Mouse (Mus musculus): Measurements from ENCODE around the gene Banp.

Banp gene

GRCm38 (mm10) chr8:121980792-121981519 is 31.4 kb downstream of the Banp start:
- no peak for DNase-seq (ENCODE audit: low read depth, low spot score)

DNA sequence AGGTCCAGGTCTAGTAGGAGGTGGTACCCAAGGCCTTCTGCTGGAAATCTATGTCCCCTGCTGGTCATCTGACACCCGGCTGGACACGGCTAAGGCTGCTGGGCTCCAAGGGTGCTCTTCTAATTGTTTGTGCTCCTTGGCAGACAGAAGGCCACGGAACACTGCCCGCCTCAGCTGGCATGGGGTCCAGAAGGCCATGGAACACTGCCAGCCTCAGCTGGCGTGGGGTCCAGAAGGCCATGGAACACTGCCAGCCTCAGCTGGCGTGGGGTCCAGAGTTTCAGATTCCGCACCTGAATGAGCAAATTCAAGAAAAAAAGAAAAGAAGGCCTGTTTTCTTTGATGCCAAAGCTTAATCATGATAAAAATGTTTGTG is 32.0 kb downstream of the Banp start:
- no peak for DNase-seq (ENCODE audit: low read depth, low spot score)

GRCm38 (mm10) chr8:121985673-121986072 is 36.1 kb downstream of the Banp start:
- no peak for DNase-seq (ENCODE audit: low read depth, low spot score)

GRCm38 (mm10) chr8:121987892-121988291 is 38.3 kb downstream of the Banp start:
- no peak for DNase-seq (ENCODE audit: low read depth, low spot score)

GRCm38 (mm10) chr8:121990506-121991255 is 41.1 kb downstream of the Banp start:
- no peak for DNase-seq (ENCODE audit: low read depth, low spot score)

DNA sequence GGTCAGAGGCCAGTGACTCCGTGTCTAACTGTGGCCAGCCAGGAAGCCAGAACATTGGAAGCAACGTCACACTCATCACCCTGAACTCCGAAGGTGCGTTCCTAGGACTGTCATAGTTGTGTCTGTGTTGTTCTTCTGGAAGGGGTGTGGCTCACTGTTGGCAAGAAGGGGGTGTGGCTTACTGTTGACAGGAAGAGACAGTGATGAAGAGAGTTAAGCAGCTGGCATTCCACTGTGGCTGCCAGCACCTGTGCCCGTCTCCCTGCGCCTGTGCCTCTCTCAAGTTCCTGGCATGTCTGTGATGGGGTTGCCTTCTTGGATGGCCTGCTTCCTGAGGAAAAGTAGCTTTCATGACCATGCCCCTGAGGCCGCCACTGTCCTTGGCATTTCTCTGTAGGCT is 42.1 kb downstream of the Banp start:
- DNase-seq (ENCODE audit: low read depth, low spot score), result peak; percentile 75

- DNase-seq (ENCODE audit: low read depth, low spot score), result no peak
Measured at GRCm38 (mm10) chr8:121992911-121993310, 43.4 kb downstream of the Banp start.

- no peak for DNase-seq (ENCODE audit: low read depth, low spot score)
Measured at GRCm38 (mm10) chr8:121995112-121995511, 45.6 kb downstream of the Banp start.

DNA sequence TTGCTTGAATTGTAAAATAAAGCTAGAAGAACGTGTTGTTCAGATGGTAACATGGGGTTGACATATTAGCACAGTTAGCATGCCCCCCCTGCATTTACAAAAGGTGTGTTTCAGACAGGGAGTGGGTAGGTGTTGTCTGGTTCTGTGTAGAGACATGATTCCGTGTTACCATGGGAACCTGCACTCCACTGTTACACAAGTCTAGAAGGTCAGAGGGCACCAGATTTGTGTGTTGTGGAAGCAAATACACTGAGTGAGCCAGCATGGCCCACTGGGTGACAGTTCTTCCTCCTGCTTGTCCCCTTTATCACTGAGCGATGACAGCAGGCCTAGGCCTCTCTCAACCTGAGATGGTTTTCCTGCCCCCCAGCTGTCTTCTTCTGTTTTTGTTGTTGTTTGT is 46.3 kb downstream of the Banp start:
- no peak for DNase-seq (ENCODE audit: low read depth, low spot score)

DNA sequence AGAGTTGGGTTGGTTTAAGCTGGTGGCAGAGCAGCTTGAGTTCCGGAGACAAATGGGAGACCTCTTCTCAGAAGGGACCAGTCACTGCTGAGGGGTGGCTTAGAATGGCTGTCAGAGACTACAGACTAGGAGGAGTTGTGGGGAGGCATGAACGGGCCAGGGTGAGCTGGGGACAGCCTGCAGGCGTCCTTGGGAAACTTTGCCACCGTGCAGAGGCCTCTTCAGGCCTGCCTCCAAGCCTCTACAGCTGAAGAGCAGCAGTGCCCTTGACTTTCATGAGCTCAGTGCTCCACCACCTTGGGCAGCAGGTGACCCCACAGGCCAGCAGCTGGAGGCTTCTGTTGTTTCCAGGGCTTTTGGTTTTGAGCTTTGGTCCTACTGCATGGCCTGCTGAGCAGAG is 49.1 kb downstream of the Banp start:
- no peak for DNase-seq (ENCODE audit: low read depth, low spot score)

- no peak for DNase-seq (ENCODE audit: low read depth, low spot score)
Measured at GRCm38 (mm10) chr8:121999211-121999610, 49.7 kb downstream of the Banp start.

DNA sequence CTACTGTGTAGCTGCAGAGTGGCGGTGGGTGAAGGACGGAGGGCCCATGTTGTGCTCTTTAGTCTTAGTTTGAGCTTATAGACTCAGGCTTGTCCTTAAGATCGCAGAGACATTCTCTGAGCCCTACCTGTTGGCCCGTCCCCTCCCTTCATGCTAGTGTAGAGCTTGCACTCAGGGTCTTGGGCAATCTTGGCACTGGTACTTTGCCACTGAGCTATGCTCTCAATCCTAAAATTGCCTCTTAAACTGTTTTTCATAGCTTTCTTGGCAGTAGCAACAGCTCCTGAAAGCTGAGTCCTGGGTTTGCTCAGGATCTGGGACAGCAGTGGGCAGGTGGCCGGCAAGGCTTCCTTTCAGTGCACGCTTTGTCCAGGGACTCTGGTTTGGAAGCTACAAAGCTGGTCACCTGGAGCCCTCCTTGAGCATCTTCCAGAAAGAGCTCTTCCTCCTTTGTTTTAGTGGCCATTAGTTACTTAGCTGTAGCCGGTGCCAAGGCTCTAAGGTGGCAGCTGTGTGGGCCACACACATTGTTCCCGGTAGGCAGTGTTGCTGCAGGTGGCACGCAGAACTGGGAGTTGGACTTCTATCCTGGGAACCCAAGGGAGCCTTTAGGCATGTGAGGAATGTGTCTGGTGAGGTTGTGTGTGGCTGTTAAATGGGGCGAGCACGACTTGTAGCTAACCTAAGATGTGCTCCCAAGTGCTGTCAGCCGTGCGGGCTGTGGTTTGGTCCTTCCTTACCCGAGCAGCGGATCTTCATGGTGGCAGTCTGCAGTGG is 52.0 kb downstream of the Banp start:
- no peak for DNase-seq (ENCODE audit: low read depth, low spot score)

DNA sequence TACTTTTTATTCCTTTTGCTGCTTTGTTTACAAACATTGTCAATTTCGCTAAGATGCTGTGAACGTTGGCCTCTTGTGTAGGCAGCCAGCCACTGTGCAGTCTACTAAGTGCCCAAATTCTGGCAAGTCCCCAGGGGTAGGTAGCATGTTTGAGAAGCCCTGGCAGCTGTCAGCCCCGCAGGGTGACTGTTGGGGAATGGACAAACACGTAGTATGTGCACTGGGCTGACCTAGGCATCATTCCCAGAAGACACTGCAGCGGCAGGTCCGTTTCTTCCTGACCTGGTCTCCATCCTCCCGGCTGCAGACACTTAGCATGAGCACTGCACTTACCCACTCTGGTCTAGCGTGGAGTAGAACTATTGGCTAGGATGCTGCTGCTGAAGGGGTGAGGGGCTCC is 54.1 kb downstream of the Banp start:
- DNase-seq (ENCODE audit: low read depth, low spot score), result no peak

DNA sequence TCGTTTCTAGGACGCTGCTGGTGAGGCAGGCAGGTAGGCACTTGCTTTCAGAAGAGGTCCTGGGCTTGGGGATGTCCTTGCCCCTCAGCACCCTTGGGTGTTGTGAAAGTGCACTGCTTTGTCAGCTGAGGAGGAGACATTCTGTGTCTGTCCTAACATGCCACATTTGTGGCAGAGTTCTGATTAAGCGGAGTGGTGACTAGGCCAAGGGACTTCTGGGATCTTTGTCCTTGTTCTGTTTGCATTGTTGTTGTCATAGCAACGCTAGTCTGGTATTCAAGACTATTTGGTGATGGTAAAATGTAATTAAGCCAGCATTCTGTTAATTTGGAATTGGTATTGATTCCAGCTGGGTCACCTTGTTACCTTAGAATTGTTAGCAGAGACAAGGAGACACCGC is 54.6 kb downstream of the Banp start:
- no peak for DNase-seq (ENCODE audit: low read depth, low spot score)

- DNase-seq (ENCODE audit: low read depth, low spot score), result peak; percentile 49
Measured at GRCm38 (mm10) chr8:122005422-122006204, 56.1 kb downstream of the Banp start.

GRCm38 (mm10) chr8:122006688-122007484 is 57.3 kb downstream of the Banp start:
- no peak for DNase-seq (ENCODE audit: low read depth, low spot score)

DNA sequence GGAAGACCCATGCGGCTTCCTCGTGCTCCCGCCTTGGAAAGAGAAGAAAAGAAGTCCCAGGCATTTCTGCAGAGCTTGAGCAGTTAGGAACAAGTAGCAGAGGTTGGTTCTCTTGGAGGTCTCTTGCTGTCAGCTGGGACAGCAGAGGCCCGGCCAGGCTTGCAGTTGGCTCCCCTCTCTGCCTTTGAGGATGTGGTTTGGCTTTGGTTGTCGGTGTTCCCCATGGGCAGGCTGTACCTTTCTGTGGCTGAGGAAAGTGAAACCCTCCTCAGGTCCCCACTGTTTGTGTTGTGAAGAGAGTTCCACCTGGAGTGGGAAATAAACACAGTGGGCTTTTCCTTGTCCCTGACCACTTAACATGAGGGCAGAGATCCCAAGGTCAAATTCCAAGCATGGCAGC is 58.8 kb downstream of the Banp start:
- DNase-seq (ENCODE audit: low read depth, low spot score), result no peak

DNA sequence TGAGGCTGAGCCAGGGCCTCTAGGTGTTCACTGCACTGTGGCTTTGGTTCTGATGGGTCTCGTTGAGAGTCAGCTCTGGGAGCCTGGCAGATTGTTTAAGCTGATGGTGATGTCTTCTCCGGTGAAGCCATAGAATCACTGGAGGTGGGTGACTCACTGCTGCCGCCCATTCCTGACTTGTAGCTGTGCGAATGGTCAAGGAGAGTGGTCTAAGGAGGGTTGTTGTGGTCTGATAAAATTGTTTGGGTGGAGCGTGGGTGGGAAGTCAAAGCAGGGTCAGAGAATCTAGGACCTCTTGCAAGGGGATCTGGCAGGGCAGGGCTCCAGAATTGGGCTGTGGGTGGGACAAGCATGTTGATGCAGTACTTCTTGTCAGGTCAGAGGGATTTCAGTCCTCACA is 61.1 kb downstream of the Banp start:
- DNase-seq (ENCODE audit: low read depth, low spot score), result no peak

- DNase-seq (ENCODE audit: low read depth, low spot score), result no peak
Measured at GRCm38 (mm10) chr8:122011066-122011588, 61.6 kb downstream of the Banp start.

DNA sequence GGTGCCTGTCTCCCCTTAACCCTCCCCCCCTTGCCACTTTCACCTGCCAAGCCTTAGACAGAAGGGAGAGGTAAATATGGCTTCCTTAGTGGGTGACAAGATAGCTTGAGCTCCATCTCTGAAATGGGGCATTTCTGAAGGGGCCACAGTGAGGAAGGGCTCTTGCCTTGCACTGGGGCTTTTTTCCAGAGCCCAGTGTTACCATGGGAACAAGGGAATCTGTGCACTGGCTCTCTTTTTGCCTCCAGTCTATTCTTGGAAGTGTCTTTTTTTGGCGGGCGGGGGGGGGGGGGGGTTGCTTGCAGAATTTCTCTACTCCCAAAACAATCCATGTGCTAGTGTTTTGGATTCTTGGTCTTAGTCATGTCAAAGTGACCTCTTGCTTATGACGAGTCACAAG is 65.1 kb downstream of the Banp start:
- DNase-seq (ENCODE audit: low read depth, low spot score), result no peak

All from skeletal muscle tissue, adult 2 months (tissue).